Mouse (Mus musculus) MEL (cell line): ENCODE measurements around the gene Adsl. TPM values are rescaled to one million over a fixed set of nuclear protein-coding genes. Genes with fewer than 3 reads are reported as not detected.
"Not testable (repeated sequence)": the region's sequence is repeated elsewhere in the genome, so short reads cannot be mapped to it uniquely, and the experiment has no call there.

Experiments
- DNase-seq: peaks from one replicate; pipeline ENCODE4 v3.0.0; 2011; ENCODE audit warnings: low read depth, low spot score
- H3K27ac ChIP-seq: 2 replicates; pipeline ENCODE4 v1.5.1; 2012; ENCODE audit warnings: low read depth, mild to moderate bottlenecking, control low read depth, low read length, moderate library complexity; ENCODE audit not compliant: control insufficient read depth
- H3K27me3 ChIP-seq, 2 experiments: fragments of 150-350 bp in 1 of 2; sonication (generic) in 1 of 2; 2 replicates each; pipeline ENCODE4 v1.6.1; 2012; ENCODE audit warnings: low read length in 2 of 2, mild to moderate bottlenecking in 2 of 2, improper control_type of control experiment in 1 of 2, moderate library complexity in 1 of 2; ENCODE audit not compliant: insufficient read depth in 2 of 2, control insufficient read depth in 1 of 2
- H3K36me3 ChIP-seq, 2 experiments: 2 replicates each; pipeline ENCODE4 v1.6.1; 2012 to 2014; ENCODE audit warnings: low read length in 2 of 2, improper control_type of control experiment in 1 of 2, inconsistent platforms in 1 of 2, mild to moderate bottlenecking in 1 of 2; ENCODE audit not compliant: insufficient read depth in 2 of 2, control insufficient read depth in 1 of 2
- H3K4me1 ChIP-seq, 2 experiments: fragments of 150-350 bp in 1 of 2; sonication (generic) in 1 of 2; 2 replicates each; pipeline ENCODE4 v1.6.1; 2012; ENCODE audit warnings: low read length in 2 of 2, improper control_type of control experiment in 1 of 2, mild to moderate bottlenecking in 1 of 2; ENCODE audit not compliant: insufficient read depth in 2 of 2, control insufficient read depth in 1 of 2
- H3K4me3 ChIP-seq, 2 experiments: fragments of 150-350 bp in 1 of 2; sonication (generic) in 1 of 2; 2 replicates each; pipeline ENCODE4 v1.5.1; 2012; ENCODE audit warnings: low read depth in 2 of 2, low read length in 2 of 2, mild to moderate bottlenecking in 2 of 2, moderate library complexity in 2 of 2, control low read depth in 1 of 2, improper control_type of control experiment in 1 of 2; ENCODE audit not compliant: control insufficient read depth in 1 of 2, insufficient read depth in 1 of 2
- H3K79me2 ChIP-seq: 2 replicates; pipeline ENCODE4 v1.6.1; 2012; ENCODE audit warnings: mild to moderate bottlenecking, low read length, moderate library complexity; ENCODE audit not compliant: control insufficient read depth, poor library complexity, insufficient read depth
- H3K9ac ChIP-seq: 2 replicates; pipeline ENCODE4 v1.6.1; 2012; ENCODE audit warnings: low read depth, mild to moderate bottlenecking, control low read depth, low read length, moderate library complexity; ENCODE audit not compliant: control insufficient read depth, poor library complexity, severe bottlenecking
- H3K9me3 ChIP-seq: fragments of 150-350 bp; sonication (generic); replicated peaks from 2 replicates; pipeline ENCODE4 v1.6.1; 2012; ENCODE audit warnings: mild to moderate bottlenecking, low read length, improper control_type of control experiment, moderate library complexity; ENCODE audit not compliant: insufficient read depth
- BHLHE40 ChIP-seq: IDR thresholded peaks from 2 replicates; pipeline ENCODE4 v1.6.1; 2012; ENCODE audit warnings: low read depth, mild to moderate bottlenecking, inconsistent platforms, low read length, improper control_type of control experiment, borderline replicate concordance
- CHD1 ChIP-seq: IDR thresholded peaks from 2 replicates; pipeline ENCODE4 v1.6.1; 2012; ENCODE audit warnings: low read depth, mild to moderate bottlenecking, inconsistent platforms, low read length, improper control_type of control experiment
- CHD2 ChIP-seq: IDR thresholded peaks from 2 replicates; pipeline ENCODE4 v1.6.1; 2011; ENCODE audit warnings: low read length, improper control_type of control experiment
- E2F4 ChIP-seq: IDR thresholded peaks from 2 replicates; pipeline ENCODE4 v1.6.1; 2011; ENCODE audit warnings: low read depth, low read length, improper control_type of control experiment, borderline replicate concordance
- GABPA ChIP-seq: IDR thresholded peaks from 2 replicates; pipeline ENCODE4 v1.6.1; 2012; ENCODE audit warnings: low read depth, mild to moderate bottlenecking, inconsistent platforms, low read length, improper control_type of control experiment, moderate library complexity
- GATA1 ChIP-seq: IDR thresholded peaks from 2 replicates; pipeline ENCODE4 v1.6.1; 2011; ENCODE audit warnings: low read depth, low read length, improper control_type of control experiment
- JUND ChIP-seq: IDR thresholded peaks from 2 replicates; pipeline ENCODE4 v1.6.1; 2011; ENCODE audit warnings: low read depth, mild to moderate bottlenecking, improper control_type of control experiment, low read length
- KAT2A ChIP-seq: conservative IDR thresholded peaks from 2 replicates; pipeline ENCODE4 v1.6.1; 2012; ENCODE audit warnings: low read depth, low read length, improper control_type of control experiment, inconsistent platforms
- MAFK ChIP-seq: IDR thresholded peaks from 2 replicates; pipeline ENCODE4 v1.6.1; 2011; ENCODE audit warnings: low read depth, mild to moderate bottlenecking, low read length, improper control_type of control experiment, borderline replicate concordance
- MAZ ChIP-seq: IDR thresholded peaks from 2 replicates; pipeline ENCODE4 v1.6.1; 2012; ENCODE audit warnings: low read depth, mild to moderate bottlenecking, inconsistent platforms, low read length, improper control_type of control experiment
- MEF2A ChIP-seq: IDR thresholded peaks from 2 replicates; pipeline ENCODE4 v1.6.1; 2014; ENCODE audit warnings: low read depth, mild to moderate bottlenecking, inconsistent platforms, low read length, improper control_type of control experiment; ENCODE audit not compliant: poor library complexity, insufficient replicate concordance, severe bottlenecking; ENCODE audit errors: extremely low read depth
- MXI1 ChIP-seq: IDR thresholded peaks from 2 replicates; pipeline ENCODE4 v1.6.1; 2011; ENCODE audit warnings: mild to moderate bottlenecking, low read depth, low read length, improper control_type of control experiment
- NRF1 ChIP-seq: IDR thresholded peaks from 2 replicates; pipeline ENCODE4 v1.6.1; 2014; ENCODE audit warnings: low read depth, mild to moderate bottlenecking, inconsistent platforms, low read length, improper control_type of control experiment, moderate library complexity; ENCODE audit not compliant: poor library complexity, insufficient read depth, severe bottlenecking
- POLR2AphosphoS5 ChIP-seq: IDR thresholded peaks from 2 replicates; pipeline ENCODE4 v1.6.1; 2012; ENCODE audit warnings: low read depth, borderline replicate concordance, mild to moderate bottlenecking, inconsistent platforms, low read length, moderate library complexity, mixed read lengths
- RAD21 ChIP-seq: IDR thresholded peaks from 2 replicates; pipeline ENCODE4 v1.6.1; 2011; ENCODE audit warnings: mild to moderate bottlenecking, low read depth, low read length, improper control_type of control experiment
- RCOR1 ChIP-seq: IDR thresholded peaks from 2 replicates; pipeline ENCODE4 v1.6.1; 2012; ENCODE audit warnings: low read depth, mild to moderate bottlenecking, inconsistent platforms, low read length, improper control_type of control experiment
- SIN3A ChIP-seq: IDR thresholded peaks from 2 replicates; pipeline ENCODE4 v1.6.1; 2012; ENCODE audit warnings: low read length, improper control_type of control experiment, inconsistent platforms
- SMC3 ChIP-seq: IDR thresholded peaks from 2 replicates; pipeline ENCODE4 v1.6.1; 2011; ENCODE audit warnings: low read depth, low read length, improper control_type of control experiment
- TBP ChIP-seq: IDR thresholded peaks from 2 replicates; pipeline ENCODE4 v1.8.0; 2011; ENCODE audit warnings: low read depth, low read length, improper control_type of control experiment
- USF1 ChIP-seq: IDR thresholded peaks from 2 replicates; pipeline ENCODE4 v1.6.1; 2014; ENCODE audit warnings: low read depth, mild to moderate bottlenecking, inconsistent platforms, low read length, improper control_type of control experiment, moderate library complexity
- USF2 ChIP-seq, 2 experiments: IDR thresholded peaks; 2 replicates each; pipeline ENCODE4 v1.6.1; 2011 to 2012; ENCODE audit warnings: improper control_type of control experiment in 2 of 2, low read length in 2 of 2, borderline replicate concordance in 1 of 2, inconsistent platforms in 1 of 2, low read depth in 1 of 2, mild to moderate bottlenecking in 1 of 2; ENCODE audit not compliant: insufficient read depth in 1 of 2
- ZC3H11A ChIP-seq: IDR thresholded peaks from 2 replicates; pipeline ENCODE4 v1.6.1; 2012; ENCODE audit warnings: low read depth, mild to moderate bottlenecking, inconsistent platforms, low read length, improper control_type of control experiment
- ZKSCAN1 ChIP-seq: IDR thresholded peaks from 2 replicates; pipeline ENCODE4 v1.6.1; 2012; ENCODE audit warnings: low read depth, mild to moderate bottlenecking, inconsistent platforms, low read length, improper control_type of control experiment, moderate library complexity
- ZMIZ1 ChIP-seq: IDR thresholded peaks from 2 replicates; pipeline ENCODE4 v1.6.1; 2012; ENCODE audit warnings: low read depth, mild to moderate bottlenecking, inconsistent platforms, low read length, improper control_type of control experiment, moderate library complexity
- ZNF384 ChIP-seq: IDR thresholded peaks from 2 replicates; pipeline ENCODE4 v1.6.1; 2012; ENCODE audit warnings: low read depth, mild to moderate bottlenecking, inconsistent platforms, low read length, improper control_type of control experiment
- polyA plus RNA-seq, 2 experiments: library from polyadenylated mRNA; stranded (reverse) in 1 of 2; unstranded in 1 of 2; fragments of >175 nt in 1 of 2; fragments of >200 nt in 1 of 2; gene quantifications; 2 replicates each; pipeline versions ENCODE4 v1.2.1 to v1.2.4; 2012; ENCODE audit warnings: low replicate concordance in 2 of 2, low read depth in 1 of 2; ENCODE audit not compliant: insufficient read length in 2 of 2, insufficient read depth in 1 of 2, missing spikeins in 1 of 2
- total RNA-seq: library from RNA; depleted of rRNA; stranded (reverse); fragments of 300-350 nt; gene quantifications from 2 replicates; pipeline ENCODE4 v1.2.3, GENCODE M21; 2012

Adsl gene
- total and polyA plus RNA-seq, 3 experiments = 304 to 365 (median 320) TPM

DNA sequence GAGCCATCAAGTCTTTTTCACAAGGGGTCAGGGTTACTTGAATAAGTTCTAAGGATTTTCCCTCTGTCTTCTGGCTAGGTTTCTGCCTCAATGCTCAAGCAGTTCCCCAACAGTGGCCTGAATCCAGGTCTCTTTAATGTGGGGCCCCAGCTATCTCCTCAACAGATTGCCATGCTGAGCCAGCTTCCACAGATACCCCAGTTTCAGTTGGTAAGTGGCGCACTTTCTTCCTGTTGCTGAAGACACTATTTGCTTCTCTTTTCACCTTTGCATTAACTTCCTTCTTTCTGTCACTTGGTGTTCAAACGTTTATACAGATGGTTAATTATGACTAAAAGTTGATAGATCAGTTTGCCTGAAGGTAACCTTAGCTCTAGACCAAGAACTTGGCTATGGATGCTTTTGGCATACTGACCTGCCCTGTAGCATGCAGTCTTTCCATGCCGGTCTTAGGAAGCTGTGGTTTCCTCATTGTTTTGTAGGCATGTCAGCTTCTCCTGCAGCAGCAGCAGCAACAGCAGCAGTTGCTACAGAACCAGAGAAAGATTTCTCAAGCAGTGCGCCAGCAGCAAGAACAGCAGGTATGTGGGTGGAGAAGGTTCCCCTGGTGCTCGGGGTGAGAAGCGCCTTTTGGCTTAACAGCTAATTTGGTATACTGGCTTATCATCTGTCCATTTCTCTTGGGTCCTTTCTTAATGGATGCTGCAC is 46.3 kb upstream of the Adsl start (continued):
- TF ChIP-seq SIN3A (peak; percentile 72), MAFK (peak; percentile 55; the same call in 1 of the 2 replicates), MEF2A (no peak), GATA1 (peak; percentile 79), RCOR1 (peak; percentile 90), ZC3H11A (no peak; the same call in 1 of the 2 replicates), ZMIZ1 (no peak), TBP (no peak), BHLHE40 (no peak), CHD1 (no peak), E2F4 (no peak), RAD21 (no peak), NRF1 (no peak)

DNA sequence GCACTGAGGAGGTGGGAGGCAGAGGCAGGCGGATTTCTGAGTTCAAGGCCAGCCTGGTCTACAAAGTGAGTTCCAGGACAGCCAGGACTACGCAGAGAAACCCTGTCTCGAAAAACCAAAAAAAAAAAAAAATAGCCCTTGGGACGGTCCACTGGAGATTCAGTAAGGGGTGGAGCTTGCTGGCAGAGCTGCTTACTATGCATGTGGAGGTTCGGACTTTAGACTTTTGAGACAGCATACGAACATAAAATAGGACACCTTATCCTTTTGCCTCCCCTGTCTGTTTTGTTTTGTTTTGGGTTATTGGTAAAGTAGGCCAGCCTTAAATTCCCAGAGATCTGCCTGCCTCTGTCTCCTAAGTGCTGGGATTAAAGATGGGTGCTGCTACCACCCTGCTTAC is 43.5 kb upstream of the Adsl start:
- Histone ChIP-seq H3K36me3 (peaks cover 10 to 32% of the 10 kb centered on the region in 2 experiments), H3K4me1 (peaks cover 7 to 23% of the 10 kb centered on the region in 2 experiments)
- not testable (repeated sequence) for H3K4me3 ChIP-seq, H3K9me3 ChIP-seq, H3K79me2 ChIP-seq, H3K27ac ChIP-seq, H3K27me3 ChIP-seq, DNase-seq, H3K9ac ChIP-seq

DNA sequence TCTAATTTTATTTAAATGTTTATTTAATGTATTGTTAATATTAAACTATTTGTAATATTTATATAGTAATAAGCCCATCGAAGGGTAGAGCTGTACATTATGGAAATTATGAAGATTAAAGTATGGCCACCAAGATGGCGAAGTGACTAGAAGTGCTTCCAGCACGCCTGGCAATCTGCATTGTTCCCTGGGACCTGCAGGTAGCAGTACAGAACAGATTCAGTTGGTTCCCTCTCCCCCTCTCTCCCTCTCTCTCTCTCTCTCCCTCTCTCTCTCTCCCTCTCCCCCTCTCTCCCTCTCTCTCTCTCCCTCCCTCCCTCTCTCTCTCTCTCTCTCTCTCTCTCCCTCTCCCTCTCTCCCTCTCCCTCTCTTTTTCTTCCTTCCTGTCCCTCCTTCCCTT is 38.1 kb upstream of the Adsl start:
- Histone ChIP-seq H3K36me3 (peaks cover 1 to 42% of the 10 kb centered on the region in 2 experiments), H3K4me3 (peak overlapping the region in 1 of 2 experiments; percentile 19; a peak in 2 of 4 replicates), H3K9ac (no peak overlapping the region), H3K9me3 (no peaks in the 10 kb centered on the region), H3K4me1 (peaks cover 13 to 23% of the 10 kb centered on the region in 2 experiments), H3K27ac (peak overlapping the region; percentile 73), H3K79me2 (no peaks in the 10 kb centered on the region), H3K27me3 (no peaks in the 10 kb centered on the region)
- DNase-seq = peak; percentile 91
- TF ChIP-seq JUND = peak; percentile 98
- TF ChIP-seq E2F4 = no peak
- no peak for TF ChIP-seq ZNF384
- TF ChIP-seq KAT2A = no peak
- peak; percentile 42; the same call in 1 of the 2 replicates for TF ChIP-seq CHD1
- TF ChIP-seq MXI1 = no peak
- no peak for TF ChIP-seq USF2 (IDR thresholded peaks at IDR 0.05; ENCODE audit: borderline replicate concordance in 1 of 2, insufficient read depth in 1 of 2, low read depth in 1 of 2, low read length in 2 of 2)
- peak; percentile 49 for TF ChIP-seq SMC3
- 0 out of 2 replicates have a peak, but pooled peaks have one; percentile 5 for TF ChIP-seq RCOR1
- no peak for TF ChIP-seq CHD2
- no peak for TF ChIP-seq MAFK
- TF ChIP-seq RAD21 = peak; percentile 34
- no peak for TF ChIP-seq GABPA
- TF ChIP-seq POLR2AphosphoS5 = no peak
- TF ChIP-seq GATA1 = no peak
- no peak for TF ChIP-seq ZKSCAN1
- no peak for TF ChIP-seq MEF2A
- TF ChIP-seq SIN3A = no peak; the same call in 1 of the 2 replicates
- no peak for TF ChIP-seq MAZ
- TF ChIP-seq TBP = no peak
- TF ChIP-seq USF1 = no peak
- TF ChIP-seq NRF1 = no peak
- 0 out of 2 replicates have a peak, but pooled peaks have one; percentile 23 for TF ChIP-seq ZC3H11A
